Mouse (Mus musculus): ENCODE measurements around the gene Ubash3b.

DNA sequence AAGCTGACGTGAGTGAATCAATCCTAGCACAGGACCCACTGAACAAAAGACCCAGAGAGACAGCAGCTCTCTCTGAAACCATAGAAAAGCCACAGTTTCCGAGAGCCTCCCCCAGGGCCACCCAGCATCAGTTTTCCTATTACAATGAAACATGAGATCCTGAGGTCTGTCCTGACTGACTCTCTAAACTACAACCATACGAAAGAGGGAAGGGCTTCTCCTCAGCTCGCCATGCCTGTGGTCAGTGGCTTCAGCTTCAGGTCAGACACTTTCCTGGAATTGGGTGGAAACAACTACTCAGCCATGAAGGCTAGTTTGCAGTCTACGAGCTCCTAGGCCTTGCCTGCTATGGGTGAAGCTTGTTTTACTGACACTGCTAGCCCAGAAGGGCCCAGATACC is 62.4 kb downstream of the Ubash3b start:
- TF ChIP-seq POLR2A (IDR thresholded peaks at IDR 0.05; ENCODE audit: insufficient read depth, low read length), result no peak
- TF ChIP-seq CTCF (IDR thresholded peaks at IDR 0.05; ENCODE audit: low read depth, low read length), result no peak
